Mouse (Mus musculus) lung, adult 2 months (tissue): ENCODE data around the gene Dnaic2.

ENCODE experiments used
- CTCF ChIP-seq: fragments of 200-500 bp; IDR thresholded peaks from 2 replicates; pipeline ENCODE4 v1.5.1; 2011; ENCODE audit warnings: mild to moderate bottlenecking, low read length, control low read depth; ENCODE audit not compliant: insufficient read depth
- POLR2A ChIP-seq: fragments of 200-500 bp; IDR thresholded peaks from 2 replicates; pipeline ENCODE4 v1.6.1; 2011; ENCODE audit warnings: low read depth, mild to moderate bottlenecking, control low read depth, low read length, borderline replicate concordance; ENCODE audit errors: extremely low read depth

DNA sequence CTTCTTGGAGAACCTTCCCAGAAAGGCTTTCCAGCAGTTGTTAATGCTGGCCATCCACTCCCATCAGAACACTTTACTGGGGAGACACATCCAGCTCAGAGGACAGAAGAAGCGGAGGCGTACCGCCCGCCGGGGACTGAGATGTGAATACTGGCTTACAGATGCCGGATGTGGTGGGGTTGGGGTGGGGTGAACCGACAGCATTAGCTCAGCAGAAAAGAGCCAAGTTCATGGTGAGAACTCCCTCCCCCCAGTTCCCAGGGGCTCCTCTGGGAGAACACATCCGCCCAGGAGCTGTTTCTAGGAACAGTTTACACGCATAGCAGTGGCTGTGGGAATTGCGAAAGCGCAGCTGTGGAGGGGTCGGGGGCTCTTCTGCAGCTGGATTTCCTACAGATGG, 27.7 kb upstream of the Dnaic2 start:
- no peak for TF ChIP-seq POLR2A
- no peak for TF ChIP-seq CTCF
